Comparison of ENCODE assay signal across 19 mouse cellular contexts in the genomic region with DNA sequence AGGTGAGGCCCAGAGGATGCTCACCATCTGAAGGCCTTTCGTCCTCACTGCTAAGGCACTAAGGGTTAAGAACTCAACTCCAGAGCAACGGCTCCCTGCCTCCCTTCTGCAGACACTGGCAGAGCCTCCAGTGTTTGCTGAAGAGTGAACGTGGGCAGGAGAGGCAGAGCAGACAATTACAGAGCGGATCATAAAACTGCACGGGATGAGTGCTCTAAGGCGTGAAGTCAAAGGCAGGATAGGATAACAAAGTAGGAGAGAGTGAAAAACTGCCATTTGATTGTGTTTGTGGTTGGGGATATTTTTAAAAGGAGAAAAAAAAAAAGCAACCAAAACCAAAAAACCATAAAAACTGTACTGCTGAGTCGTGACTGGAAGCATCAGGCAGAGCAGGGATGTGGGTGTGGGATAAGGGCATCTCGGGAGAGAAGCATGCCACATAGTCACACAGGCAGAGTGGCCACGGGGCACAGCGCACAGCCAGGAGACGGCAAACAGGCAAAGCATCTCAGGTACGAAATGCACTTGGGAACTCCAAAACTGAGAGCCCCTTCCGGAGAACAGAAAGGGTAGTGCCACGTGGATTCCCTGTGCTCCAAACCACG. TPM values are rescaled to one million over a fixed set of nuclear protein-coding genes. Genes with fewer than 3 reads are reported as not detected.
A peak's percentile ranks its signal among the peaks of the same experiment; 100 is the strongest.
DNase-seq lines count a peak whose midpoint lies in the region; ATAC-seq and TF ChIP-seq lines count a peak whose summit lies in the region.
"Had no signal": no experiment of that assay in that cellular context is flagged by ENCODE, and none has a peak within 500 bp of the region (broad histone marks: within the 10 kb centered on the region; RNA-seq: fewer than 3 reads in every experiment).

No protein-coding gene starts in this region.

- ATAC-seq in hindbrain, embryonic 13.5 days (ENCODE audit: low FRiP score), result no peak
- ATAC-seq in hindbrain, postnatal 0 days, result no peak
- ATAC-seq: inflammation-experienced regulatory T-cells, adult 6 months; liver, embryonic 12.5 days had no signal

- H3K36me3 ChIP-seq in hindbrain, embryonic 13.5 days, result no peaks in the 10 kb centered on the region
- no peaks in the 10 kb centered on the region for H3K36me3 ChIP-seq in hindbrain, postnatal 0 days (ENCODE audit: insufficient read depth, low read length)

- H3K9me3 ChIP-seq in hindbrain, embryonic 13.5 days, result no peaks in the 10 kb centered on the region
- no peaks in the 10 kb centered on the region for H3K9me3 ChIP-seq in hindbrain, postnatal 0 days (ENCODE audit: low read length)
- H3K9me3 ChIP-seq: forebrain, embryonic 10.5 days; heart, embryonic 15.5 days; limb, embryonic 12.5 days; liver, embryonic 12.5 days; megakaryocyte, embryonic 14.5 days had no signal

- no peak overlapping the region for H3K4me3 ChIP-seq in hindbrain, embryonic 13.5 days
- no peak overlapping the region for H3K4me3 ChIP-seq in hindbrain, postnatal 0 days (ENCODE audit: low read length)
- no peak overlapping the region for H3K4me3 ChIP-seq in layer of hippocampus, adult 2 months
- H3K4me3 ChIP-seq: forebrain, embryonic 10.5 days; heart, embryonic 15.5 days; limb, embryonic 12.5 days; liver, embryonic 12.5 days; megakaryocyte, embryonic 14.5 days had no signal

- peaks cover 16% of the 10 kb centered on the region; the same call in 1 of the 2 replicates for H3K27me3 ChIP-seq in hindbrain, embryonic 13.5 days
- H3K27me3 ChIP-seq in hindbrain, postnatal 0 days (ENCODE audit: insufficient read depth, low read length), result no peaks in the 10 kb centered on the region
- H3K27me3 ChIP-seq: heart, embryonic 15.5 days; limb, embryonic 12.5 days; liver, embryonic 12.5 days; megakaryocyte, embryonic 14.5 days had no signal

- 59% methylated on average over 15 of the region's 15 CpGs for WGBS in hindbrain, embryonic 13.5 days
- 64% methylated on average over 15 of the region's 15 CpGs for WGBS in hindbrain, postnatal 0 days

- H3K27ac ChIP-seq in hindbrain, embryonic 13.5 days, result peak overlapping the region; percentile 19; the same call in 1 of the 2 replicates
- no peak overlapping the region for H3K27ac ChIP-seq in hindbrain, postnatal 0 days
- H3K27ac ChIP-seq in layer of hippocampus, adult 2 months, result peak overlapping the region; percentile 60
- H3K27ac ChIP-seq: forebrain, embryonic 10.5 days; heart, embryonic 15.5 days; limb, embryonic 12.5 days; liver, embryonic 12.5 days had no signal

- peaks cover 28% of the 10 kb centered on the region for H3K4me1 ChIP-seq in hindbrain, embryonic 13.5 days (replicated peaks)
- H3K4me1 ChIP-seq in hindbrain, postnatal 0 days (ENCODE audit: insufficient read depth, low read length), result peaks cover 10% of the 10 kb centered on the region; the same call in 1 of the 2 replicates

- no peak for DNase-seq in hindbrain, postnatal 0 days (ENCODE audit: low spot score)
- DNase-seq in layer of hippocampus, adult 2 months (ENCODE audit: low spot score in 2 of 2), result no peak
- no peak for DNase-seq in layer of hippocampus, postnatal 14 days (ENCODE audit: low spot score in 2 of 2)
- DNase-seq in right cerebral cortex, adult 18-20 months, result peak; percentile 30
- no peak for DNase-seq in right cerebral cortex, postnatal 4 days
- DNase-seq in telencephalon, adult 2 months (ENCODE audit: low read depth, low spot score), result peak; percentile 66
- DNase-seq: cerebellum, adult 8-10 months; gastrocnemius, postnatal 36 days; kidney, postnatal 14 days; layer of hippocampus, adult 9-11 months; lung, adult 2 months; thymus, adult 2 months had no signal

- no peak for TF ChIP-seq CTCF in hindbrain, postnatal 0 days (IDR thresholded peaks at IDR 0.05; ENCODE audit: low read depth)
- TF ChIP-seq CTCF in layer of hippocampus, adult 2 months (conservative IDR thresholded peaks at IDR 0.05), result no peak

- H3K9ac ChIP-seq in hindbrain, embryonic 13.5 days, result no peak overlapping the region
- no peak overlapping the region for H3K9ac ChIP-seq in hindbrain, postnatal 0 days (replicated peaks; ENCODE audit: low read length)
- H3K9ac ChIP-seq: heart, embryonic 15.5 days; limb, embryonic 12.5 days; liver, embryonic 12.5 days had no signal

- no peak overlapping the region for H3K4me2 ChIP-seq in hindbrain, embryonic 13.5 days
- no peak overlapping the region for H3K4me2 ChIP-seq in hindbrain, postnatal 0 days (ENCODE audit: low read depth, low read length)
- H3K4me2 ChIP-seq: heart, embryonic 15.5 days; limb, embryonic 12.5 days; liver, embryonic 12.5 days had no signal

RNA-seq across cellular contexts. Expression of a gene that starts 33.0 kb away (rescaled TPM):
- polyA plus RNA-seq in hindbrain, embryonic 13.5 days (2015; fragmentation: Nextera tagmentation; extraction: Ambion mirVana), result 4.3 and 4.7 TPM in 2 replicates
- total RNA-seq in hindbrain, postnatal 0 days (2014; rRNA removed), result 7.4 and 9.7 TPM in 2 replicates
- 3.0 and 3.3 TPM in 2 replicates for polyA plus RNA-seq in hindbrain, postnatal 0 days (2015; fragmentation: Nextera tagmentation; extraction: Ambion mirVana)
- 1 to 10 TPM; 5.5 to 6.6 TPM for total RNA-seq in layer of hippocampus, adult 2 months (2021)
- total RNA-seq in layer of hippocampus, postnatal 14 days (2021), result 1 to 10 TPM; 5.2 to 6.1 TPM

RNA-seq across cellular contexts. Expression of a gene that starts 33.5 kb away (rescaled TPM):
- polyA plus RNA-seq in hindbrain, embryonic 13.5 days (2015; fragmentation: Nextera tagmentation; extraction: Ambion mirVana), result 103 and 107 TPM in 2 replicates
- 53.7 and 55.0 TPM in 2 replicates for total RNA-seq in hindbrain, postnatal 0 days (2014; rRNA removed)
- polyA plus RNA-seq in hindbrain, postnatal 0 days (2015; fragmentation: Nextera tagmentation; extraction: Ambion mirVana), result 103 and 106 TPM in 2 replicates
- 10 to 100 TPM; 63.1 to 69.7 TPM for total RNA-seq in layer of hippocampus, adult 2 months (2021)
- 10 to 100 TPM; 62.4 to 75.0 TPM for total RNA-seq in layer of hippocampus, postnatal 14 days (2021)

Comparison
In these comparisons a context has a peak if more than half of its experiments do, and no peak if none do; other contexts are left out.
1. DNase-seq: peak in right cerebral cortex, adult 18-20 months (single experiment) and telencephalon, adult 2 months (single experiment); none in hindbrain, postnatal 0 days (single experiment), layer of hippocampus, adult 2 months (0 of 2), layer of hippocampus, postnatal 14 days (0 of 2) and right cerebral cortex, postnatal 4 days (single experiment).